Mouse (Mus musculus) limb, embryonic 12.5 days (tissue): ENCODE measurements around the gene Neurl4. TPM values are rescaled to one million over a fixed set of nuclear protein-coding genes. Genes with fewer than 3 reads are reported as not detected.

ENCODE experiments used
- ATAC-seq: fragments of 200-750 bp; cut with Nextera tagmentation; 2 replicates; pipeline ENCODE4 v1.8.0; 2017; ENCODE audit warnings: low read depth, moderate TSS enrichment; ENCODE audit not compliant: insufficient number of reproducible peaks, insufficient read depth, low FRiP score, low TSS enrichment
- H3K27ac ChIP-seq: fragments of 300-500 bp; sonication (generic); 2 replicates; pipeline ENCODE4 v1.5.1; 2016; ENCODE audit warnings: mild to moderate bottlenecking, moderate library complexity
- H3K27me3 ChIP-seq: fragments of 300-500 bp; sonication (generic); 2 replicates; pipeline ENCODE4 v1.6.1; 2016; ENCODE audit warnings: mild to moderate bottlenecking, moderate library complexity
- H3K36me3 ChIP-seq: fragments of 300-500 bp; sonication (generic); 2 replicates; pipeline ENCODE4 v1.6.1; 2016; ENCODE audit warnings: mild to moderate bottlenecking, moderate library complexity
- H3K4me1 ChIP-seq: fragments of 300-500 bp; sonication (generic); replicated peaks from 2 replicates; pipeline ENCODE4 v1.6.1; 2016
- H3K4me2 ChIP-seq: fragments of 300-500 bp; sonication (generic); 2 replicates; pipeline ENCODE4 v1.6.1; 2016; ENCODE audit warnings: mild to moderate bottlenecking, moderate library complexity
- H3K4me3 ChIP-seq: fragments of 300-500 bp; sonication (generic); replicated peaks from 2 replicates; pipeline ENCODE4 v1.5.1; 2016; ENCODE audit warnings: mild to moderate bottlenecking
- H3K9ac ChIP-seq: fragments of 300-500 bp; sonication (generic); replicated peaks from 2 replicates; pipeline ENCODE4 v1.6.1; 2016; ENCODE audit warnings: mild to moderate bottlenecking, moderate library complexity
- H3K9me3 ChIP-seq: fragments of 300-500 bp; sonication (generic); 2 replicates; pipeline ENCODE4 v1.6.1; 2016; ENCODE audit warnings: mild to moderate bottlenecking, moderate library complexity
- WGBS: fragments of 180-500 bp; shearing (Covaris S2); methylation state at CpG from one replicate; pipeline ENCODE4 v1.1.7; 2016; 5-methylcytosine and 5-hydroxymethylcytosine counted together
- polyA plus RNA-seq: library from polyadenylated mRNA; unstranded; fragments of >200 nt; fragmentation: Nextera tagmentation; extraction: Ambion mirVana; gene quantifications from 2 replicates; pipeline ENCODE4 v1.2.1, GENCODE M21; 2016

The Neurl4 gene
- polyA plus RNA-seq, 1 experiment from 2014 or later: 12.7 TPM

- Histone ChIP-seq H3K4me1 (peaks cover 10% of the 10 kb centered on the region; the same call in 1 of the 2 replicates), H3K4me3 (no peak overlapping the region), H3K9ac (no peak overlapping the region), H3K9me3 (no peaks in the 10 kb centered on the region), H3K36me3 (no peaks in the 10 kb centered on the region), H3K27ac (no peak overlapping the region), H3K4me2 (no peak overlapping the region), H3K27me3 (0 out of 2 replicates have a peak, but pooled peaks cover 4% of the 10 kb centered on the region)
- no peak for ATAC-seq
- 86% methylated on average over 7 of the region's 7 CpGs for WGBS
These were observed 29.1 kb upstream of the Neurl4 start for GRCm38 (mm10) chr11:69871822-69872221.

- Histone ChIP-seq H3K27me3 (0 out of 2 replicates have a peak, but pooled peaks cover 2% of the 10 kb centered on the region), H3K36me3 (no peaks in the 10 kb centered on the region), H3K4me2 (no peak overlapping the region), H3K4me3 (no peak overlapping the region), H3K9ac (no peak overlapping the region), H3K9me3 (no peaks in the 10 kb centered on the region), H3K27ac (no peak overlapping the region), H3K4me1 (peaks cover 16% of the 10 kb centered on the region; the same call in 1 of the 2 replicates)
- WGBS: 74% methylated on average over 4 of the region's 4 CpGs
- ATAC-seq: no peak
These were observed 28.4 kb upstream of the Neurl4 start for GRCm38 (mm10) chr11:69872451-69872850.

GRCm38 (mm10) chr11:69876186-69876585, 24.7 kb upstream of the Neurl4 start:
- WGBS: 70% methylated on average over 7 of the region's 7 CpGs

GRCm38 (mm10) chr11:69876867-69877266, 24.0 kb upstream of the Neurl4 start:
- no peak overlapping the region for H3K9ac ChIP-seq
- H3K4me1 ChIP-seq: peaks cover 42% of the 10 kb centered on the region
- H3K36me3 ChIP-seq: no peaks in the 10 kb centered on the region
- H3K27me3 ChIP-seq: no peaks in the 10 kb centered on the region
- ATAC-seq: no peak
- peak overlapping the region; percentile 31; the same call in 1 of the 2 replicates for H3K27ac ChIP-seq
- peak overlapping the region; percentile 11; the same call in 1 of the 2 replicates for H3K4me3 ChIP-seq
- H3K4me2 ChIP-seq: peak overlapping the region; percentile 47
- no peaks in the 10 kb centered on the region for H3K9me3 ChIP-seq
- 3% methylated on average over 12 of the region's 12 CpGs for WGBS

More at GRCm38 (mm10) chr11:69876186-69876585, 24.7 kb upstream of the Neurl4 start:
- no peaks in the 10 kb centered on the region for H3K36me3 ChIP-seq
- H3K4me2 ChIP-seq: no peak overlapping the region
- H3K27ac ChIP-seq: peak overlapping the region; percentile 30; the same call in 1 of the 2 replicates
- no peak for ATAC-seq
- H3K4me3 ChIP-seq: no peak overlapping the region
- H3K9ac ChIP-seq: no peak overlapping the region
- H3K27me3 ChIP-seq: no peaks in the 10 kb centered on the region
- peaks cover 35% of the 10 kb centered on the region for H3K4me1 ChIP-seq
- H3K9me3 ChIP-seq: no peaks in the 10 kb centered on the region

- Histone ChIP-seq H3K27ac (peak within 1 kb of the TSS; percentile 31; the same call in 1 of the 2 replicates), H3K9ac (no peak within 1 kb of the TSS), H3K4me1 (peaks cover 43% of the 10 kb centered on the region), H3K36me3 (no peaks in the 10 kb centered on the region), H3K9me3 (no peaks in the 10 kb centered on the region), H3K27me3 (no peaks in the 10 kb centered on the region), H3K4me3 (peak within 1 kb of the TSS; percentile 11; the same call in 1 of the 2 replicates), H3K4me2 (peak within 1 kb of the TSS; percentile 47)
- WGBS: 89% methylated on average over 11 of the region's 11 CpGs
- no peak for ATAC-seq
These were observed 23.0 kb upstream of the Neurl4 start, which contains the start of gene Tmem95 for GRCm38 (mm10) chr11:69877878-69878277. Gene Tmem95 (minus strand): TSS chr11:69878018.

- Histone ChIP-seq H3K4me2 (no peak overlapping the region), H3K4me1 (peaks cover 43% of the 10 kb centered on the region), H3K36me3 (no peaks in the 10 kb centered on the region), H3K4me3 (no peak overlapping the region), H3K9ac (no peak overlapping the region), H3K9me3 (no peaks in the 10 kb centered on the region), H3K27ac (no peak overlapping the region), H3K27me3 (no peaks in the 10 kb centered on the region)
- no peak for ATAC-seq
- WGBS: 89% methylated on average over 3 of the region's 3 CpGs
These were observed 22.5 kb upstream of the Neurl4 start for GRCm38 (mm10) chr11:69878399-69878798.

GRCm38 (mm10) chr11:69878952-69879351, 21.9 kb upstream of the Neurl4 start:
- 0 out of 2 replicates have a peak overlapping the region, but pooled peaks have one; percentile 18 for H3K9ac ChIP-seq
- no peak overlapping the region for H3K27ac ChIP-seq
- ATAC-seq: no peak
- 92% methylated on average over 6 of the region's 6 CpGs for WGBS
- H3K36me3 ChIP-seq: no peaks in the 10 kb centered on the region
- H3K4me2 ChIP-seq: peak overlapping the region; percentile 82
- H3K4me3 ChIP-seq: no peak overlapping the region
- H3K9me3 ChIP-seq: no peaks in the 10 kb centered on the region
- peaks cover 43% of the 10 kb centered on the region for H3K4me1 ChIP-seq
- no peaks in the 10 kb centered on the region for H3K27me3 ChIP-seq

GRCm38 (mm10) chr11:69879711-69880110, 21.2 kb upstream of the Neurl4 start:
- WGBS: 53% methylated on average over 15 of the region's 15 CpGs
- Histone ChIP-seq H3K27ac (no peak overlapping the region; the same call in 1 of the 2 replicates), H3K27me3 (no peaks in the 10 kb centered on the region), H3K9me3 (no peaks in the 10 kb centered on the region), H3K36me3 (no peaks in the 10 kb centered on the region), H3K9ac (peak overlapping the region; percentile 67), H3K4me3 (peak overlapping the region; percentile 55), H3K4me2 (peak overlapping the region; percentile 82), H3K4me1 (peaks cover 43% of the 10 kb centered on the region)
- ATAC-seq: no peak

- H3K4me3 ChIP-seq: peak overlapping the region; percentile 55
- H3K27ac ChIP-seq: peak overlapping the region; percentile 90
- no peaks in the 10 kb centered on the region for H3K9me3 ChIP-seq
- peak overlapping the region; percentile 67 for H3K9ac ChIP-seq
- WGBS: under 1% methylated on average over 18 of the region's 18 CpGs
- H3K27me3 ChIP-seq: no peaks in the 10 kb centered on the region
- peak overlapping the region; percentile 82 for H3K4me2 ChIP-seq
- H3K4me1 ChIP-seq: peaks cover 43% of the 10 kb centered on the region
- peak; percentile 40 for ATAC-seq
- no peaks in the 10 kb centered on the region for H3K36me3 ChIP-seq
These were observed 20.4 kb upstream of the Neurl4 start for GRCm38 (mm10) chr11:69880506-69880852.

- Histone ChIP-seq H3K36me3 (no peaks in the 10 kb centered on the region), H3K4me1 (peaks cover 38% of the 10 kb centered on the region), H3K27me3 (no peaks in the 10 kb centered on the region), H3K9me3 (no peaks in the 10 kb centered on the region), H3K4me3 (peak within 1 kb of the TSS; percentile 55), H3K27ac (peak within 1 kb of the TSS; percentile 90), H3K9ac (peak within 1 kb of the TSS; percentile 67), H3K4me2 (peak within 1 kb of the TSS; percentile 82)
- ATAC-seq: peak; percentile 73
- WGBS: under 1% methylated on average over 46 of the region's 46 CpGs
These were observed 19.8 kb upstream of the Neurl4 start, which contains the start of gene Kctd11 for GRCm38 (mm10) chr11:69880853-69881603. Gene Kctd11 (minus strand): TSS chr11:69881406.

GRCm38 (mm10) chr11:69881787-69882670, 18.8 kb upstream of the Neurl4 start:
- H3K27ac ChIP-seq: peak overlapping the region; percentile 90
- H3K9ac ChIP-seq: peak overlapping the region; percentile 67
- H3K27me3 ChIP-seq: no peaks in the 10 kb centered on the region
- H3K9me3 ChIP-seq: no peaks in the 10 kb centered on the region
- H3K4me3 ChIP-seq: peak overlapping the region; percentile 55
- H3K4me1 ChIP-seq: peaks cover 34% of the 10 kb centered on the region
- H3K4me2 ChIP-seq: peak overlapping the region; percentile 82
- H3K36me3 ChIP-seq: no peaks in the 10 kb centered on the region
- no peak for ATAC-seq
- 64% methylated on average over 21 of the region's 21 CpGs for WGBS
